Mouse (Mus musculus): ENCODE data around the gene Sntg2. TPM values are rescaled to one million over a fixed set of nuclear protein-coding genes. Genes with fewer than 3 reads are reported as not detected.

Gene Sntg2
- total and polyA plus RNA-seq, 2 experiments from 2014 or later, result 4.3 to 11.7 TPM

GRCm38 (mm10) chr12:30313021-30313420 lies 60.2 kb downstream of the Sntg2 start:
- no peak for ATAC-seq (ENCODE audit: low FRiP score)
- H3K36me3 ChIP-seq (ENCODE audit: insufficient read depth, low read length), result no peaks in the 10 kb centered on the region

GRCm38 (mm10) chr12:30308197-30308939 lies 64.8 kb downstream of the Sntg2 start:
- Histone ChIP-seq H3K9me3 (ENCODE audit: low read length) (no peaks in the 10 kb centered on the region), H3K27ac (ENCODE audit: low read depth, low read length) (no peak overlapping the region), H3K36me3 (ENCODE audit: insufficient read depth, low read length) (no peaks in the 10 kb centered on the region), H3K4me2 (ENCODE audit: low read depth, low read length, poor library complexity, severe bottlenecking) (no peak overlapping the region), H3K4me3 (ENCODE audit: low read depth, low read length) (no peak overlapping the region), H3K27me3 (ENCODE audit: insufficient read depth, low read length) (no peaks in the 10 kb centered on the region), H3K9ac (replicated peaks; ENCODE audit: low read length, poor library complexity, severe bottlenecking) (no peak overlapping the region), H3K4me1 (ENCODE audit: insufficient read depth, low read length) (no peaks in the 10 kb centered on the region)
- DNase-seq (ENCODE audit: low spot score) (peak; percentile 22), ATAC-seq (ENCODE audit: low FRiP score) (no peak)
- 60% methylated on average over 5 of the region's 5 CpGs for WGBS
- no peak for TF ChIP-seq CTCF (IDR thresholded peaks at IDR 0.05)

More at GRCm38 (mm10) chr12:30313021-30313420, 60.2 kb downstream of the Sntg2 start:
- Histone ChIP-seq H3K9ac (replicated peaks; ENCODE audit: low read length, poor library complexity, severe bottlenecking) (no peak overlapping the region), H3K9me3 (ENCODE audit: low read length) (no peaks in the 10 kb centered on the region), H3K27me3 (ENCODE audit: insufficient read depth, low read length) (no peaks in the 10 kb centered on the region), H3K4me1 (ENCODE audit: insufficient read depth, low read length) (no peaks in the 10 kb centered on the region), H3K4me2 (ENCODE audit: low read depth, low read length, poor library complexity, severe bottlenecking) (no peak overlapping the region), H3K4me3 (ENCODE audit: low read depth, low read length) (no peak overlapping the region), H3K27ac (ENCODE audit: low read depth, low read length) (no peak overlapping the region)
- DNase-seq (ENCODE audit: low spot score), result no peak
- TF ChIP-seq CTCF (IDR thresholded peaks at IDR 0.05), result no peak

- Histone ChIP-seq H3K4me3 (ENCODE audit: low read depth, low read length) (no peak overlapping the region), H3K36me3 (ENCODE audit: insufficient read depth, low read length) (no peaks in the 10 kb centered on the region), H3K27me3 (ENCODE audit: insufficient read depth, low read length) (no peaks in the 10 kb centered on the region), H3K4me2 (ENCODE audit: low read depth, low read length, poor library complexity, severe bottlenecking) (no peak overlapping the region), H3K9ac (replicated peaks; ENCODE audit: low read length, poor library complexity, severe bottlenecking) (no peak overlapping the region), H3K9me3 (ENCODE audit: low read length) (no peaks in the 10 kb centered on the region), H3K27ac (ENCODE audit: low read depth, low read length) (no peak overlapping the region), H3K4me1 (ENCODE audit: insufficient read depth, low read length) (no peaks in the 10 kb centered on the region)
- WGBS, result 80% methylated on average over 13 of the region's 13 CpGs
- DNase-seq (ENCODE audit: low spot score) (no peak), ATAC-seq (ENCODE audit: low FRiP score) (peak; percentile 34; the same call in 1 of the 2 replicates)
- TF ChIP-seq CTCF (IDR thresholded peaks at IDR 0.05), result no peak
These were observed 80.2 kb downstream of the Sntg2 start for GRCm38 (mm10) chr12:30292724-30293560.

GRCm38 (mm10) chr12:30286888-30287573 lies 86.1 kb downstream of the Sntg2 start:
- no peaks in the 10 kb centered on the region for H3K36me3 ChIP-seq (ENCODE audit: insufficient read depth, low read length)
- peak; percentile 32 for DNase-seq (ENCODE audit: low spot score)
- no peak overlapping the region for H3K4me2 ChIP-seq (ENCODE audit: low read depth, low read length, poor library complexity, severe bottlenecking)
- H3K4me3 ChIP-seq (ENCODE audit: low read depth, low read length), result no peak overlapping the region
- no peak overlapping the region for H3K27ac ChIP-seq (ENCODE audit: low read depth, low read length)
- no peak overlapping the region for H3K9ac ChIP-seq (replicated peaks; ENCODE audit: low read length, poor library complexity, severe bottlenecking)
- no peak for ATAC-seq (ENCODE audit: low FRiP score)
- H3K4me1 ChIP-seq (ENCODE audit: insufficient read depth, low read length), result no peaks in the 10 kb centered on the region
- H3K27me3 ChIP-seq (ENCODE audit: insufficient read depth, low read length), result no peaks in the 10 kb centered on the region
- no peaks in the 10 kb centered on the region for H3K9me3 ChIP-seq (ENCODE audit: low read length)
- TF ChIP-seq CTCF (IDR thresholded peaks at IDR 0.05), result no peak
- 66% methylated on average over 5 of the region's 5 CpGs for WGBS

GRCm38 (mm10) chr12:30283741-30284140 lies 89.4 kb downstream of the Sntg2 start:
- Histone ChIP-seq H3K27ac (ENCODE audit: low read depth, low read length) (no peak overlapping the region), H3K4me1 (ENCODE audit: insufficient read depth, low read length) (no peaks in the 10 kb centered on the region), H3K4me3 (ENCODE audit: low read depth, low read length) (no peak overlapping the region), H3K4me2 (ENCODE audit: low read depth, low read length, poor library complexity, severe bottlenecking) (no peak overlapping the region), H3K27me3 (ENCODE audit: insufficient read depth, low read length) (no peaks in the 10 kb centered on the region), H3K36me3 (ENCODE audit: insufficient read depth, low read length) (no peaks in the 10 kb centered on the region), H3K9me3 (ENCODE audit: low read length) (no peaks in the 10 kb centered on the region), H3K9ac (replicated peaks; ENCODE audit: low read length, poor library complexity, severe bottlenecking) (no peak overlapping the region)
- ATAC-seq (ENCODE audit: low FRiP score), result no peak
- no peak for DNase-seq (ENCODE audit: low spot score)
- TF ChIP-seq CTCF (IDR thresholded peaks at IDR 0.05), result no peak
- 69% methylated on average over 4 of the region's 4 CpGs for WGBS
